Mouse (Mus musculus) embryonic fibroblast, embryonic 13.5 days (primary cell): ENCODE measurements around the gene Hnrnpr.

Experiments
- CTCF ChIP-seq: IDR thresholded peaks from 2 replicates; pipeline ENCODE4 v1.5.1; 2011; ENCODE audit warnings: mild to moderate bottlenecking, control low read depth, low read length, moderate library complexity, borderline replicate concordance; ENCODE audit not compliant: insufficient read depth
- POLR2A ChIP-seq: IDR thresholded peaks from 2 replicates; pipeline ENCODE4 v1.6.1; 2011; ENCODE audit warnings: low read depth, mild to moderate bottlenecking, control low read depth, low read length, moderate library complexity

GRCm38 (mm10) chr4:136349616-136350015 is 38.9 kb downstream of the Hnrnpr start:
- TF ChIP-seq POLR2A (no peak), CTCF (no peak)
